Mouse (Mus musculus) retina, embryonic 14.5 days (tissue): ENCODE measurements around the gene Dbnl.
A peak's percentile ranks its signal among the peaks of the same experiment; 100 is the strongest.
"Not testable (repeated sequence)": the region's sequence is repeated elsewhere in the genome, so short reads cannot be mapped to it uniquely, and the experiment has no call there.

Source experiments
- DNase-seq: peaks from one replicate; pipeline ENCODE4 v3.0.0-alpha.2; 2015; ENCODE audit warnings: low spot score

Dbnl gene

DNA sequence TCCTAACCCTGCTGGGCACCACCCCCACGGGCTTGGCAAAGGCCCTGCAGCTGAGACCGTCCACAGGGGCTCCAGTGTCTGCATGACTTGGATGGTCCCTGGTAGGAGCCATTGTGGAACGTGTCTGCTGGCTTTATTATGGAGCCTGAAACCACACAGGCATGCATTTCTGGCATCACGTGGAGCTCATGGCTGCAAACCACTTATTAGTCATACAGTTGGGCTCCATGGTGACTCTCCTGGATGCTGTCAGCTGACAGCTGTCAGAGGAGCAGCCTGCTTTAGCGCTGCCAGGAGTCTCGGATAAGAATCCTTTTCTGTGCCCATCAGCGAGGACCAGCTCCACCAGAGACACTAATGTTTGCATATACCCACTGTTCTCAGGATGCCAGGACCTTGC, 7.4 kb downstream of the Dbnl start:
- no peak for DNase-seq

DNA sequence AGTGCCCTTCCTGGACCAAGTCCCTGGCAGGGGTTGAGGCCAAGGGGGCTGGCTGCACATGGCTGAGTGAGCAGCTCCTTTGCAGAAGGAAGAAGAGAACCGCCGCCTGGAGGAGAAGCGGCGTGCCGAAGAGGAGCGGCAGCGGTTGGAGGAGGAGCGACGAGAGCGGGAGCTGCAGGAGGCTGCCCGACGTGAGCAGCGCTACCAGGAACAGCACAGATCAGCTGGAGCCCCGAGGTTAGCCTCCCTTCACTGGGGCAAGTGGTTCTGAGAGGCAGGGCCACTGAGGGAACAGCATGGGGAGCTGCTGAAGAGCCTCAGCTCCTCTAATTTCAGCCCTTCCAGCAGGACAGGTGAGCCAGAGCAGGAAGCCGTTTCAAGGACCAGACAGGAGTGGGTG, 8.7 kb downstream of the Dbnl start:
- no peak for DNase-seq

DNA sequence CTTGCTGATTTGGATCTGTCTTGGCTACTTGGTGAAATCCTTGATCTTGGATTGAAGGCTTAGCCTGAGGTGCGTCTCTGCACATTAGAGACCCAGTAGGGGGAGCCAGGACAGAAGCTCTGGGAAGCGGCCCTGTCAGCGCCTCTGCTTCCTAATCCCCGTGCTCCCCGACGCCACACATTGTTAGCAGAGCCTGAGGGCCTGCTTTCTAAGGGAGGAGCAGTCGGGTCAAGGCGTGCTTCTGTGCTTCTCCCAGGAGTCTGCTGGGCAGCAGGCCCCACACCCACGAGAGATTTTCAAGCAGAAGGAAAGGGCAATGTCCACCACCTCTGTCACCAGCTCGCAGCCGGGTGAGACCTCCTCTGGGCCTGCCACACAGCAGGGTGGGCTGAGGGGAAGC, 9.1 kb downstream of the Dbnl start:
- no peak for DNase-seq

DNA sequence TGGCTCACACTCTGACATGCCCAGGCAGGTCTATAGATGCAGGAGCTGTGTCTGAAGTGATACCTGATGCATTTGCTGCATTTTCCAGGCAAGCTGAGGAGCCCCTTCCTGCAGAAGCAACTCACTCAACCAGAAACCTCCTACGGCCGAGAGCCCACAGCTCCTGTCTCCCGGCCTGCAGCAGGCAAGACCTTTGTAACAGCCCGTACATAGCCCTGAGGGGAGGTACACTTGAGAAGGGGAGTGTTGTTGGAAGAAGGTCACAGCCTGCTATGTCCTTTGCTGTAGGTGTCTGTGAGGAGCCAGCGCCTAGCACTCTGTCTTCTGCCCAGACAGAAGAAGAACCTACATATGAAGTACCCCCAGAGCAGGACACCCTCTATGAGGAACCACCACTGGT, 9.6 kb downstream of the Dbnl start:
- no peak for DNase-seq

DNA sequence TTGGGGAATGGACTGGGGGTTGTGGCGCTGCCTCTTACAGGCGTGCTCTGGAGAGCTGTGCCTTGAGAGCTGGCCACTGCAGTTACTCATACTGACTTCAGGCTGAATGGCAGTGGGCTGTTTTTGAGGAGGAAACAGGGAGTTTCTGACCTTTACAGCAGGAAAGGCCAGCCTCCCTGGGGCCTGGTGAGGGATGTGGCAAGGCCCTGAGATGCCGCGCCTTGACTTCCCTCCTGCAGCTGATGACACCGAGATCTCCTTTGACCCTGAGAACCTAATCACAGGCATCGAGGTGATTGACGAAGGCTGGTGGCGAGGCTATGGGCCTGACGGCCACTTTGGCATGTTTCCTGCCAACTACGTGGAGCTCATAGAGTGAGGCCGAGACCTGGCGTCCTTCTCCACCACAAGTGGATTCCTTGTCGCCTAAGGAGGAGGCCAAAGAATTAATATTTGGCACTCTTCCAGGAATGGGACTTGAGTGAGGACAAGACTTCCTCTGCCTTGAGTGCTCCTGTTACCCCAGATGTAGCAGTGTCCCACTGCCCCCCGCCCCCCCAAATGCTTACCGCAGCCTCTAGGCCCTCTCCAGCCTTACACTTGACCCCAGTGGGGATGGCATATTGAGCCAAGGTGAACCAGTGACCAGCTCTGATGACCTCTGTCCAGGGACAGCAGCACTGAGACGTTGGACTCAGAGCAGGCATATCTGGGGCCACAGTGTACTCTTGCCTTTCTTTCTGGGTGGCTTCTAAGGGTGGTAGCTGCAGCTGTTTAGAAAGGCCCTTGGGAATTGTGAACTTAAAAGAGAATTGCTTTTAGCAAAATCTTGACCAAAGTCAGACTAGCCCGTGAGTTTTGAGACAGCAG, 11.6 kb downstream of the Dbnl start:
- no peak for DNase-seq

DNA sequence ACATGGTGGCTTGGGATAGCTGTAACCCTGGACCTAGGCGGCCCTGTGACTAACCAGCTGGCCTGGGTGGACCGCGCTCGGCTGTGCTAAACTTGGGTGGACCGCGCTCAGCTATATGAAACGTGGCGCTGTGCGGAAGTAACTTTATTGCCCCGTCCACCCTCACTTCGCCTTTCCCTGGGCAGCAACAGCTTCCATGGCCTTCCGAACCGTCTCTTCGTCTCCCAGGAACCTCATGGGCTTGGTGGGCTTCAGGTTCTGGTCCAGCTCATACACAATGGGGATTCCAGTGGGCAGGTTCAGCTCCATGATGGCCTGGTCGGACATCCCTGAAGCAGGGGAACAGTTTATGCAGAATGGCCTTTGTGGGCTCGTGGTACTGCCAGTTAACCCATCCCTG, 13.2 kb downstream of the Dbnl start:
- no peak for DNase-seq

DNA sequence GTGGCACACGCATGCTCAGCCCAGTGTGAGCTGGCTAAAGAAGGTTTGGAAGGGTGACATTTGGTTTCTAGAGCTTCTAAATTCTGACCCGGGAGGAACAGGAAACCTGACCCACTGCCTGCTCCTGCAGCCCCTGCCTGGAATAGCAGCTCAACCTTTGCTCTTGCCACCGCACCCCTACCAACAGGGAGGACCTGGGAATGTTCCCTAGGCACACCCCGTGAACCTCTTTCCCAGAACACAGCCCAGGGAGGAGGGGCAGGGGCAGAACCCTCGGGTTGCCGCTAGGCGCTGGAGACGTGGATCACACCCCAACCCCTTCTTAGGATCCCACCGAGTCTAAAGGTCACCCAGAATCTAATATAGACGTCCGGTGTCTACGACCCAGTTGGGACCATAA, 13.7 kb downstream of the Dbnl start:
- no peak for DNase-seq

DNA sequence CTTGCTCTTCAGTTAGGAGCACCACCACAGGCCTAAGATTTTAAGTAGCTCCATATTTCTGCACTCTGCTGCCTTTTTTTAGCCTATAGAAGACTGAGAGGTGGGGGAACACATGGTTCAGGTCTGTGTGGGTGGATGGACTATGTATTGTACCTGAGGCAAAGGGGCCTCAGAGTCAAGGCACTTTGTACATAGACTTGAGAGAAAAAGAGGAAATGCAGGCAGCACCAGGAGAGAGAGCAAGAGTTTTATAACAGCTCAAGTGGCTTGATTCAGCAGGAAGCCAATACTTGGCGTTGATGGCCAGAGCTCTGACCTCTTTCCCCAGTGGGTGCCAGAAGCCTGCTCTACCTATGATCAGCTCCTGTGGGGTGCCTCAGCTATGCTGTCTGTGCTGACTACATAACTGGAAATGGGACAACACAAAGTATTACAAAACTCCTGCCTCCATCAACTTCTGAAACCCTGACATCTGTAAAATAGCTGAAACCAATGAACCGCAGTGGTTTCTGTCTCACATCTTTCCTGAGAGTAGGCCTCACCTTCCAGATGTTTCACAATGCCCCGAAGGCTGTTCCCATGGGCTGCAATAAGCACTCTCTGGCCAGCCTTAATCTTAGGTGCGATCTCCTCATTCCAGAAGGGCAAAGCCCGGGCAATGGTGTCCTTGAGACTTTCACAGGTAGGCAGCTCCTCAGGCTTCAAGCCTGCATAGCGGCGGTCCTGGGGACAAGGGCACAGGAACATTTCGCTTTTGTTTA, 14.3 kb downstream of the Dbnl start:
- no peak for DNase-seq

DNA sequence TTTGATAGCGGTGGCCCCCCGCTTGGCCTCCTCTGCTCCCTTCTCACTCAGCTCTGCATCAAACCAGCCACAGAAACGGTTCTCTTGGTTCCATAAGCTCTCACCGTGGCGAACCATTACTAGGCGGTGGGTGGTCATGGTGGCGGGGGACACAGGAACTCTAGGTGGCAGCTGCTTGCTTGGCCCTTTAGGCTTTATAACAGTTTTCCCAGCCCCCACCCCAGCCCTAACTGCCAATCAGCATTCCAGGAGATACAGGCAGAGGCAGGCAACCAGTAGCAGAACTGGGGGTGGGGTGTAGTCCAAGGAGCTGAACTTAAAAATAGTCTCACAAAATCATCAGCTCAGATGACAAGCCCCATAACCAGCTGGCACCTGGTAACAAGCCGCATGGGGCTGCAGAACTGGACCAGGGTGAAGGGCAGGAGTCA, 15.3 kb downstream of the Dbnl start, which contains the start of gene Pgam2:
Gene Pgam2 (minus strand): TSS at position 183 of the 431 bp plus-strand sequence.
- no peak for DNase-seq

DNA sequence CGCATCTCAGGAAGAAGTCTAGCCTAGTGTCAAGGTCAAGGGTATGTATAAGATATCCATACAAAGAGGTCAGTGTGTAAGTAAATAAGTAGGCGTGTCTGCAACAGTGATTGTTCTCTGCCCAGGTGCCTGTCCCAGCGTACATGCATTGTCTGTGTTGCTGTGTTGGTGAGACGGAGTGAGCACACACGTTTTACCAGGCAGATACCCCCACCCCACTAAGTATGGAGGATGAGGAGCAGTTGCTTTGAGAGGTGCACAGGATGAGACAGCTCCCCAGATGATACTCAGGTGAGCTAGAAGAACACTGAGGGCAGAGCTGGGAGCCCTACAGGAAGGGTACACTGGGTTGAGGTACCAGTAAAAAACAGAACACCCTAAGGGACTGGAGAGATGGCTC, 15.9 kb downstream of the Dbnl start:
- DNase-seq: no peak

DNA sequence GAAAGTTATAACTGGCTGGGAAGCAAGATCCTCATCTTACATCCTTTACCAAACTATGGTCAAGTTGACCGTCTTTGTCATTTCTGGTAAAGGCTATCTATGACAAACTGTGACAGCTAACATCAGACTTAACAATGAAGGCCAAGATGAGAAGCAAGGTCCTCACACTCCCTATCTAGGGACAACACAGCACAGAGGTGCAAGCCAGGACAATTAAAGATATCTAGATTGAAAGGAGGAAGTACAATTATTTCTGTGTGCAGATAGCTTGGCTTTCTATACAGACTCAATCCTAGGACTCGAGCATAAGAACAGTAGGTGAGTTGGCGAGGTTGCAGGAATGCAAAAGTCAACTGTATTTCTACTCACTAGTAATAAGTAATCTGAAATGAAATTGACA, 17.4 kb downstream of the Dbnl start:
- DNase-seq: no peak

DNA sequence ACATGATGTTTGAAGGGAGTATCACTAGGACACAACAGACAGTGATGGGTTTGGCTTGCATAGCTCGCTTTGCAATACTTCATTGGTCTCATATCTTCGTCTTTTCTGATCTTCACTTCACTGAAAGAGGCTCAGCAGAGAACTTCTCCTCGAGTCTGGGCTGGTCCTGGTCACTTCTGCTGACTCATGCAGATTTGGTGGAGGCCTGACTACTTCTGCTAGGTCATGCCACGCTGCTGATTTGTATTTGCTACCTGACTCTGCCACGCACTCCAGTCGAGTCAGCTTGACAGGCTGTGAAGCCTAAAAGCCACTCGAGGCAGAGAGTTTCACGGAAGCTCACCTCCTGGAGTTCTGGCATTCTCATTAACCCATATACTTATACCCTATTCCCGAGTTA, 19.7 kb downstream of the Dbnl start:
- no peak for DNase-seq

DNA sequence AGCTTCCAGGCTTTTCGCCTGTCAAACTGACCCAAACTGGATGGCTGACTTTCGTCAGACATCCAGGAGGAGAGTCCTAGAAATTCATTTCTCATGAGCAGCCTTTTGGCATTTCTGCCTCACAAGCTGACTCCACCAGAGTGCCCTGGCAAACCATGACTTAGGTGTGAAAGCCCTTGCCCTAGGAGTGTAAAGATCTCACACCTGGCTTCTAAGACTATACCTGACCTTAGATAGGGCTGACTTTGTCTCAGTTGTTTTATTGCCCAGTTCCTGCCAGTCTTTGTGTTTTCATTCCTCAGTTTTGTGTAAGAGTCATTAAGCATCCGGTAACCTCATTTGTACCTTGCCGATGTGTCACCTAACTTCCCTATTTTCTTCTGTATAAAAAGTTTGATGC, 21.2 kb downstream of the Dbnl start:
- not testable (repeated sequence) for DNase-seq

DNA sequence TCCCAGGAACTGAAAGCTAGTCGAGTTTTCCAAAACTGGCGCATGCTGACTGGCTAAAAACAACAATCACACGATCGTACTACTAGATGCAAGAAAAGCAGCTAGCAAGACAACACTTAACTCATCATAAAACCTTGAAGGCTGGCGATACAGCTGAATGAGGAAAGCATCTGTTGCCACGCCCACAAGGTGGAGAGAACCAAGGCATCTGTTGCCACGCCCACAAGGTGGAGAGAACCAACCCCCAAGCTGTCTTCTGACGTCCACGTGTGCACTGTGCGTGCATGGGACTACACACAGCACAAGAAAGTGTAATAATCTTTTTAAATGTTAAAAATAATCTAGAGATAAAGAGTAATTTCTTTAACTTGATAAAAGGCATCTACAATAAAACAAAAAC, 25.1 kb downstream of the Dbnl start:
- DNase-seq: no peak

DNA sequence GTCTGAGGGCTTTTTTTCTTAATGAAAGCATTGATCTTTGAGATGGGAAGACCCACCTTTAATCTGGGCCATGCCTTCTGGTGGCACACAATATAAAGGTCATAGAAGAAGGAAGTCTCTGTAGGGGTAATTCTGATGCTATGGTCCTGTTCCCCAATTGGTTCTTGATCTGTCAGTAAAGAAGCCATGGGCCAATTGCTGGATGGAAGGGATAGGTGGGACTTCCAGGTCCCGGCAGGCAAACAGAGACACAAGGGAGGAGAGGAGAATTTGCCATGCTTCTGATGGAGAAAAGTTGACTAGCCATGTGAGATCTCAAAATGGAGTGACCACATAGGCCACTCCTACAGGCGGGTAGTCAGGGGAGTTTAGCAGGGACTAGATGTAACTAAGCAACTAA, 30.9 kb downstream of the Dbnl start:
- DNase-seq: no peak

DNA sequence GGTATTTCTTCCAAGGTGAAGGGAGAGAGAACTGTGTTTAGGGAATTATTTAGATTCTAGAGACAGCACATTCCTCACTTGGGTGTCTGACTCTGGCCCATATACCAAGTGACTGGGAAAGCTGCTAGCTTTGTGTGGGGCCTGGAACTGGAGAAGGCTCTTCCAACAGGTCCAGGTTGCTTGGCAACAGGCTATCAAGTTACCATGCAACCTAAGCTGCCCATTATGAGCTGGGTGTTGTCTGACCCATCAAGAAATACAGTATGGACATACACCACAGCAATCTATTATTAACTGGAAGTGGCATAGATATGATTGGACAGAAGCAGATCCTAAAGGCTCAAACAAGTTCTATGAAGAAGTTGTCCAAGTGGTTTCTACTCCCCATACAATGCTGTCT, 37.1 kb downstream of the Dbnl start:
- DNase-seq: no peak

DNA sequence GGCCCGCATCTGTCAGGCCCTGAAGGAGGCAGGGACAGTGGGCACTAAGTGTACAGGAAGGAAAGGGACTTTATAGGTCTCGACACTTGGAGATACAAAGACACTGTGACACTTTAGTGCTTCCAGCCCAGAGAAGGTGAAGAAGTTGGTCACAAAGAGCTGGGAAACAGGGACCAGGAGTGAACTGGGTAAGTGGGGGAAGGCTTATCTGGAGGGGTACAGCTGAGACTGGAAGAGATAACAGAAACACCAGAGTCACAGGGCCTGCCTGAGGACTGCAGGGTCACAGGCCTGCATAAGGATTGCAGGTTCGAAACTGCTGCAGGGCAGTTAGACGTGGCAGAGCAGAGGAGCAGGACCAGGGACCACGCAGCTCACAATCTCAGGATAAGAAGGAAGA, 39.6 kb downstream of the Dbnl start:
- DNase-seq: no peak

DNA sequence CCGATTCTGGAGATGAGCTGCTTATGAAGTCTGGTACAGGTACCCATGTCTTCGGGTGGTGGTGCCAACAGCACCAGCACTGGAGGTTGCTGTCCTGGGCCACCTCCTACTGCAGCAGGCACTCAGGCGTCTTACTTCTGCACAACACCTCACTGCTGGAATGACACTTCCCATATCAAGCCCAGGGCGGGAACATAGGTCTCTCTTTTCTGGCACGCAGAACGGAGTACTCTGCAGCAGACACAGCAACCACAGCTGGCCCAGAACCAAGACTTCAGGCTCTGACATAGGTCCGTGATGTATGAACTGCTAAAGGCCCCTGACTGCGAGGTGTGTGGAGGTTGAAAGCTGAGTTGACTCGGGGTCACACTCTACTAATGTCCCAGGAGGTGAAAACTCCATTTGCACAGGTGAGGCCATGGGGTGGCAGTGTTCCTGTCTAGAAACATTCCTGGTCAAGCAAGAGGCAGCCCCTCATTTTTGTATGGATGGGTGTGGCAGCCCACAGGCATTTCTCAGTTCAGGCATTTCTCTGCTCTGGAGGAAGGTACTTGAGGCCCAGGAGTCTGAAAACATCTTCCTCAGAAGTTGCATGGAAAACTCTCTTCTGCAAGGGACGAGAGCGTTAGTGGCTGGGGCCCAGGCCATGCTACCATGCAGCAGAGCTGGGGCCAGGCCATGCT, 40.4 kb downstream of the Dbnl start:
- no peak for DNase-seq

DNA sequence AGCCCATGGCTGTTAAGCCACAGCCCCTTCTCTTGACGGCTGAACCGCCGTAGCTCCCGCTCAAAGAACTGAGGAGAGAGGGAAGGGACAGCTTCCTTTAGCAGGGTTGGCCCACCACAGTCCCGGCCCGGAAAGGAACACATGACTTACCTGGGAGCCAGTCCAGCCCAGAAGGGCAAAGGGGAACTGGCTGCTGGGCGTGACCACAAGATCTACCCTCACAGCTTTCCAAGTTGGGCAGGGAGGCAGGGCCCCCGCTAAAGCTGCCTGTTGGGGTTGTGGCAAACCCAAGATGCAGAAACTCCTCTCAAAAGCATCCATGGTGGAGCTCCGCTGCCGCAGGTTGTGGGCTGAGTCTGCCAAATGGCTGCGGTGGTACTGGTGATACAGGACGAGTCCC, 41.0 kb downstream of the Dbnl start:
- DNase-seq: no peak

DNA sequence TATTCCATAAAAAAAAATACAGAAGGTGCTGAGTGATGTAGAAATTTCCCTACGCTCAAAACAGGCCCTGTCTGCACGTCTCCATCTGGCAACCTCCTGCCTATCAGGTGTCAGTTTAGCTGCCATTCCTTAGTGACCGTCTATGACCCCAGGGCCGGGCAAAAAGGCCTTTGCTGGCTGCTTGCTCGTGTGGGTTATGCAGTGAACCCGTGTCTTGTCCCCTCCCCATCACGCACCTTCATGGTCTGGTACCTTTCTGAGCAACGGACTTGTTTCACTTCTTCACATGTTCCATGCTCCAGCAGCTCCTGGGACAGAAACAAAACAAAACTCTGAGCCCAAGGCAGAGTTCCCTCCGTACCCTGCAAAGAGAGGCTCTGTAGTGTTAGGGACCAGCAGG, 46.2 kb downstream of the Dbnl start:
- no peak for DNase-seq

DNA sequence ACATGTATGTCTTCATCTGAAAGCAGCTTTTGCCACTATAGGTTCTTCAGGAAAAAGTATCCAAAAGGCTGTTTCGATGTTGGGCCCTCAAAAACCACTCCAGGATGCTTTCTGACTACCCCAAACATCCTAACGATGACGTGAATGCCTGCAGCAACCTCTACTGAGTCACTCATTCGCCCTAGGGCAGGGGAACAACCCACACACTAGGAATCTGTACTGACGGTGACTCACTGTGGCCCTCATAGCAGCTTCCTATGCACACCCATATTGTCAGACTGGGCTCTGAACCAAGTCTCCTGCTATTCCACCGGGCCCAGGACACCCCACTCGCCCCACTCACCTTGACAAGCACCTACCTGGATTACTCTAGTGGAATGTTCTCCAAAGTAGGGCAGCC, 46.8 kb downstream of the Dbnl start:
- no peak for DNase-seq

DNA sequence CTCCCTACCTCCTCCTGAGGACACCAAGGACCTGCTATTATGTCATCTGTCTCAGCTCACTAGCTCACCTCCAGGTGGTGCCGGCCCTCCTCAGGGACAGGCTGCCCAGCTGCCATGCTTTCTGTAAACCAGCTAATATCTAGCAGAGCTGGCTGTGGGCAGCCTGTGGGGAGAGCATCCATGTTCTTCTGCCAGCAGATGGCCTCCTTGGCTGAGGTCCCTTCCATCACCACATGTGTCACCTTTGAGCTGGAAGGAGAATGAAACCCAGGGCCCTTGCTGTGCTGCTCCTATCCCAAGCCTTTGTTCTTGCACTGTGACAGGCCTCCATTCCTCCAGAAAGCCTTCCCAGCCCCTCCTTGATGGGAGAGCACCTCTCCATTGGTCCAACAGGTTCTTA, 47.8 kb downstream of the Dbnl start:
- DNase-seq: peak; percentile 51
